Mouse (Mus musculus) embryonic fibroblast, embryonic 13.5 days (primary cell): ENCODE results near the gene Cntnap5a.

Source experiments
- CTCF ChIP-seq: IDR thresholded peaks from 2 replicates; pipeline ENCODE4 v1.5.1; 2011; ENCODE audit warnings: mild to moderate bottlenecking, control low read depth, low read length, moderate library complexity, borderline replicate concordance; ENCODE audit not compliant: insufficient read depth
- POLR2A ChIP-seq: IDR thresholded peaks from 2 replicates; pipeline ENCODE4 v1.6.1; 2011; ENCODE audit warnings: low read depth, mild to moderate bottlenecking, control low read depth, low read length, moderate library complexity

- TF ChIP-seq CTCF (no peak), POLR2A (no peak)
Measured at GRCm38 (mm10) chr1:116216883-116217282, 532.3 kb downstream of the Cntnap5a start.
